Mouse (Mus musculus) testis, adult 2 months (tissue): ENCODE data around the gene 2610042L04Rik.
"Not testable (repeated sequence)": the region's sequence is repeated elsewhere in the genome, so short reads cannot be mapped to it uniquely, and the experiment has no call there.

Source experiments
- CTCF ChIP-seq: fragments of 200-500 bp; IDR thresholded peaks from 2 replicates; pipeline ENCODE4 v1.5.1; 2012; ENCODE audit warnings: low read depth, mild to moderate bottlenecking, inconsistent platforms, low read length, moderate library complexity; ENCODE audit not compliant: control insufficient read depth, insufficient read depth, insufficient replicate concordance
- POLR2A ChIP-seq: fragments of 200-500 bp; IDR thresholded peaks from 2 replicates; pipeline ENCODE4 v1.6.1; 2012; ENCODE audit warnings: low read depth, mild to moderate bottlenecking, inconsistent platforms, low read length, moderate library complexity; ENCODE audit not compliant: control insufficient read depth

GRCm38 (mm10) chr14:4334476-4335080 is at the start of gene 2610042L04Rik:
- not testable (repeated sequence) for TF ChIP-seq CTCF, POLR2A
